Mouse (Mus musculus) hindbrain, embryonic 12.5 days (tissue): Measurements from ENCODE around the gene Gm4744. TPM values are rescaled to one million over a fixed set of nuclear protein-coding genes. Genes with fewer than 3 reads are reported as not detected.
"Not testable (repeated sequence)": the region's sequence is repeated elsewhere in the genome, so short reads cannot be mapped to it uniquely, and the experiment has no call there.

Experiments used
- ATAC-seq: fragments of 200-750 bp; cut with Nextera tagmentation; 2 replicates; pipeline ENCODE4 v1.8.0; 2017; ENCODE audit warnings: moderate TSS enrichment; ENCODE audit not compliant: low FRiP score
- H3K27ac ChIP-seq: fragments of 300-500 bp; sonication (generic); 2 replicates; pipeline ENCODE4 v1.5.1; 2016; ENCODE audit warnings: mild to moderate bottlenecking
- H3K27me3 ChIP-seq: fragments of 300-500 bp; sonication (generic); 2 replicates; pipeline ENCODE4 v1.6.1; 2016; ENCODE audit warnings: mild to moderate bottlenecking
- H3K36me3 ChIP-seq: fragments of 300-500 bp; sonication (generic); 2 replicates; pipeline ENCODE4 v1.6.1; 2016; ENCODE audit warnings: mild to moderate bottlenecking
- H3K4me1 ChIP-seq: fragments of 300-500 bp; sonication (generic); 2 replicates; pipeline ENCODE4 v1.6.1; 2016
- H3K4me2 ChIP-seq: fragments of 300-500 bp; sonication (generic); replicated peaks from 2 replicates; pipeline ENCODE4 v1.6.1; 2016; ENCODE audit warnings: mild to moderate bottlenecking
- H3K4me3 ChIP-seq: fragments of 300-500 bp; sonication (generic); 2 replicates; pipeline ENCODE4 v1.5.1; 2016; ENCODE audit warnings: mild to moderate bottlenecking
- H3K9ac ChIP-seq: fragments of 300-500 bp; sonication (generic); 2 replicates; pipeline ENCODE4 v1.6.1; 2016; ENCODE audit warnings: mild to moderate bottlenecking, moderate library complexity
- H3K9me3 ChIP-seq: fragments of 300-500 bp; sonication (generic); replicated peaks from 2 replicates; pipeline ENCODE4 v1.6.1; 2016; ENCODE audit warnings: mild to moderate bottlenecking
- WGBS: fragments of 180-500 bp; shearing (Covaris S2); methylation state at CpG from one replicate; pipeline ENCODE4 v1.1.7; 2016; 5-methylcytosine and 5-hydroxymethylcytosine counted together
- polyA plus RNA-seq: library from polyadenylated mRNA; unstranded; fragments of >200 nt; fragmentation: Nextera tagmentation; extraction: Ambion mirVana; gene quantifications from 2 replicates; pipeline ENCODE4 v1.2.1, GENCODE M21; 2016

The Gm4744 gene
- not detected in 2 replicates for polyA plus RNA-seq

- no peak within 1 kb of the TSS for H3K4me2 ChIP-seq
- no peak within 1 kb of the TSS for H3K9ac ChIP-seq
- H3K27me3 ChIP-seq: no peaks in the 10 kb centered on the region
- H3K4me1 ChIP-seq: no peaks in the 10 kb centered on the region
- no peak within 1 kb of the TSS for H3K27ac ChIP-seq
- ATAC-seq: no peak
- H3K9me3 ChIP-seq: no peaks in the 10 kb centered on the region
- H3K36me3 ChIP-seq: no peaks in the 10 kb centered on the region
- no peak within 1 kb of the TSS for H3K4me3 ChIP-seq
These were observed at the start of gene Gm4744 for GRCm38 (mm10) chr6:40951770-40952169. TSS of gene Gm4744 (minus strand) at chr6:40951870.

DNA sequence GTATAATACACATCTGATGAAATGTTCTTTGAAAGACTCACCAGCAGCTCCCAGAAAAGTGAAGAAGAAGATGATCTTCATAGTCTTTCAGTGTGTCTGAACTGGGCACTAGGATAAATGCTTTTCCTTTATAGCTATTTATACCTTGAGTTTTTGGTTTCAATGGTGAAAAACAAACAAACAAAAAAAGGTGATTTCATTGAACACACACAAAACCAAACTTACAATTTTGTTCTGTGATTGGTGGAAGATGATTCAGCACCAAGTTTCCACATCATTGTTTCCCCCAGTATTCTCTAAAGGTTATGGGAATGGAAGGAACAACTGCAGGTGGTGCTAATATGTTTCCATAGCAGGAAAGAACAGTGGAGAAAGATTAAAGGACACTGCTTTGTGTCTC lies 47.7 kb upstream of the Gm4744 start, which contains the start of gene Gm2663:
TSS of gene Gm2663 (minus strand) at position 101 of the 400 bp plus-strand sequence.
- ATAC-seq, H3K4me3 ChIP-seq, H3K27me3 ChIP-seq, H3K4me1 ChIP-seq, H3K36me3 ChIP-seq, H3K9ac ChIP-seq, H3K4me2 ChIP-seq, H3K27ac ChIP-seq, H3K9me3 ChIP-seq: not testable (repeated sequence)

GRCm38 (mm10) chr6:40964454-40964853 lies 12.8 kb upstream of the Gm4744 start, which contains the start of gene 1810009J06Rik:
TSS of gene 1810009J06Rik (plus strand) at chr6:40964754.
- not testable (repeated sequence) for H3K36me3 ChIP-seq, H3K4me2 ChIP-seq, H3K27ac ChIP-seq, ATAC-seq, H3K27me3 ChIP-seq, H3K4me1 ChIP-seq, H3K9me3 ChIP-seq, H3K9ac ChIP-seq, H3K4me3 ChIP-seq
- WGBS: 94% methylated on average over 2 of the region's 2 CpGs

GRCm38 (mm10) chr6:40953716-40954115 lies 2.0 kb upstream of the Gm4744 start:
- H3K9me3 ChIP-seq: no peaks in the 10 kb centered on the region
- H3K27ac ChIP-seq: no peak overlapping the region
- H3K4me1 ChIP-seq: no peaks in the 10 kb centered on the region
- 69% methylated on average over 2 of the region's 2 CpGs for WGBS
- ATAC-seq: no peak
- no peak overlapping the region for H3K4me3 ChIP-seq
- H3K9ac ChIP-seq: no peak overlapping the region
- no peaks in the 10 kb centered on the region for H3K36me3 ChIP-seq
- no peaks in the 10 kb centered on the region for H3K27me3 ChIP-seq
- H3K4me2 ChIP-seq: no peak overlapping the region

DNA sequence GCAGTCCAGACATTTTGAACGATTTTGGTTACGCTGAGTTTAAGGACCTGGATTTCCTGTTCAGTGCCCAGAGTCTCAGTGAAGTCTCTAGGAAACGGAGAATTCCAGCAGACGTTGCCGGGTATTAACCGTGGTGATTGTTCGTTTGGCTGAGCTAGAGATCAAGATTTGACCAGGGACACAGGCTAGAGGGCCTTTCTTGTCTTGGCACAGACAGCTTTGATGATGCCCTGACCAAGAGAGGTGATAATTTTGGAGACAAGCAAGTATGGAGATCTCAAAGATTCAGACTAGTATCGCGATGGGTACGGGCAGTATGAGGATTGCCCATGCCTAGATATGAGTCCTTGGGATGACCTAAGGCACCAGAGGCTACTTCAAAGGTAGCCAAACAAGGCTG lies 11.2 kb downstream of the Gm4744 start, which contains the start of gene 1700074P13Rik:
TSS of gene 1700074P13Rik (minus strand) at position 101 of the 400 bp plus-strand sequence.
- Histone ChIP-seq H3K9me3 (no peaks in the 10 kb centered on the region), H3K27ac (no peak within 1 kb of the TSS), H3K4me3 (no peak within 1 kb of the TSS), H3K9ac (no peak within 1 kb of the TSS), H3K4me2 (no peak within 1 kb of the TSS), H3K27me3 (no peaks in the 10 kb centered on the region), H3K36me3 (no peaks in the 10 kb centered on the region), H3K4me1 (no peaks in the 10 kb centered on the region)
- 95% methylated on average over 10 of the region's 10 CpGs for WGBS
- ATAC-seq: no peak

DNA sequence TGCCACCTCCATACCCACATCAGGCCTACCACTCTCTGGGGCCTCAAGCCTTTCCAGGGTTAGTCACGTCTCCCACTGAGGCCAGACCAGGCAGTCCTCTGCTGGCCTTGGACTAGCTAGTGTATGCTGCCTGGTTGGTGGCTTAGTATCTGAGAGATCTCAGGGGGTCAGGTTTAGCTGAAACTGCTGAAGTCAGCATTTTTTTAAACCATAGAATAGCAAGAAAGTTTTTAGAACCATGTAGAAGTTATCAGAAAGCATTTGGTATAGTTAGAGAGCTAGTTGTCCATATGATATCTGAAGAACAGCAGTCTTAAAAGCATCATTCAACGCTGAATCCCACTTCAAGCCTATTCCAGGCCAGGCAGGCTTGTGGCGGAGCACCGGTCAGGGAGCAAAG lies 31.7 kb downstream of the Gm4744 start:
- Histone ChIP-seq H3K4me1 (no peaks in the 10 kb centered on the region), H3K27ac (no peak overlapping the region), H3K4me2 (no peak overlapping the region), H3K27me3 (no peaks in the 10 kb centered on the region), H3K9ac (no peak overlapping the region), H3K9me3 (no peaks in the 10 kb centered on the region), H3K36me3 (no peaks in the 10 kb centered on the region), H3K4me3 (no peak overlapping the region)
- 88% methylated on average over 4 of the region's 4 CpGs for WGBS
- ATAC-seq: no peak

GRCm38 (mm10) chr6:40900287-40900686 lies 51.4 kb downstream of the Gm4744 start, which contains the start of gene Prss58:
TSS of gene Prss58 (minus strand) at chr6:40900387.
- Histone ChIP-seq H3K4me1 (no peaks in the 10 kb centered on the region), H3K36me3 (no peaks in the 10 kb centered on the region), H3K27ac (no peak within 1 kb of the TSS), H3K4me3 (no peak within 1 kb of the TSS), H3K9me3 (no peaks in the 10 kb centered on the region), H3K4me2 (no peak within 1 kb of the TSS), H3K27me3 (no peaks in the 10 kb centered on the region), H3K9ac (no peak within 1 kb of the TSS)
- ATAC-seq: no peak

Other genes starting within 250 kb of the Gm4744 start
- gene Moxd2, start 64.4 kb downstream of the Gm4744 start, polyA plus RNA-seq: not detected in 2 replicates
- gene Prss58, start 51.5 kb downstream of the Gm4744 start, polyA plus RNA-seq: not detected in 2 replicates
- gene 1700074P13Rik, start 11.3 kb downstream of the Gm4744 start, polyA plus RNA-seq: not detected in 2 replicates
- not detected in 2 replicates for gene 1810009J06Rik, start 12.9 kb upstream of the Gm4744 start, polyA plus RNA-seq
- gene Gm2663, start 47.6 kb upstream of the Gm4744 start, polyA plus RNA-seq: not detected in 2 replicates
- not detected in 2 replicates for gene 2210010C04Rik, start 83.6 kb upstream of the Gm4744 start, polyA plus RNA-seq